Mouse (Mus musculus) liver, postnatal 0 days (tissue): Measurements from ENCODE around the gene Ccdc171. TPM values are rescaled to one million over a fixed set of nuclear protein-coding genes. Genes with fewer than 3 reads are reported as not detected.

Source experiments
- ATAC-seq: fragments of 200-750 bp; cut with Nextera tagmentation; 2 replicates; pipeline ENCODE4 v1.8.0; 2017; ENCODE audit warnings: mild to moderate bottlenecking, moderate library complexity
- DNase-seq: peaks from one replicate; pipeline ENCODE4 v3.0.0-alpha.2; 2016
- H3K27ac ChIP-seq: fragments of 300-500 bp; sonication (generic); 2 replicates; pipeline ENCODE4 v1.5.1; 2014; ENCODE audit warnings: antibody characterized with exemption, moderate library complexity, mild to moderate bottlenecking, low read depth
- H3K27me3 ChIP-seq: fragments of 300-500 bp; sonication (generic); 2 replicates; pipeline ENCODE4 v1.6.1; 2014; ENCODE audit warnings: low read length, control low read depth, mixed read lengths; ENCODE audit not compliant: insufficient read depth
- H3K36me3 ChIP-seq: fragments of 300-500 bp; sonication (generic); replicated peaks from 2 replicates; pipeline ENCODE4 v1.6.1; 2014; ENCODE audit warnings: mild to moderate bottlenecking, control low read depth, low read length, moderate library complexity, mixed read lengths; ENCODE audit not compliant: insufficient read depth
- H3K4me1 ChIP-seq: fragments of 300-500 bp; sonication (generic); 2 replicates; pipeline ENCODE4 v1.6.1; 2014; ENCODE audit warnings: antibody characterized with exemption, mild to moderate bottlenecking, control low read depth; ENCODE audit not compliant: insufficient read depth
- H3K4me2 ChIP-seq: fragments of 300-500 bp; sonication (generic); 2 replicates; pipeline ENCODE4 v1.6.1; 2014; ENCODE audit warnings: low read depth, mild to moderate bottlenecking, low read length, moderate library complexity, mixed read lengths
- H3K4me3 ChIP-seq: fragments of 300-500 bp; sonication (generic); 2 replicates; pipeline ENCODE4 v1.5.1; 2014; ENCODE audit warnings: low read depth, low read length
- H3K9ac ChIP-seq: fragments of 300-500 bp; sonication (generic); replicated peaks from 2 replicates; pipeline ENCODE4 v1.6.1; 2014; ENCODE audit warnings: mild to moderate bottlenecking, moderate library complexity
- H3K9me3 ChIP-seq: fragments of 300-500 bp; sonication (generic); 2 replicates; pipeline ENCODE4 v1.6.1; 2016; ENCODE audit warnings: mild to moderate bottlenecking, control low read depth, low read length, mixed read lengths
- CTCF ChIP-seq: sonication (generic); IDR thresholded peaks from 2 replicates; pipeline ENCODE4 v1.5.1; 2016; ENCODE audit warnings: antibody characterized with exemption, low read depth
- EP300 ChIP-seq: IDR thresholded peaks from 2 replicates; pipeline ENCODE4 v1.6.1; 2016; ENCODE audit warnings: antibody characterized with exemption, low read depth, mild to moderate bottlenecking
- WGBS: fragments of 180-500 bp; shearing (Covaris S2); extraction: QIAGEN DNeasy Blood & Tissue Kit; methylation state at CpG from one replicate; pipeline ENCODE4 v1.1.7; 2014; ENCODE audit not compliant: insufficient replicate concordance; 5-methylcytosine and 5-hydroxymethylcytosine counted together
- polyA plus RNA-seq: library from polyadenylated mRNA; unstranded; fragments of >200 nt; fragmentation: Nextera tagmentation; extraction: Ambion mirVana; gene quantifications from 2 replicates; pipeline ENCODE4 v1.2.1, GENCODE M21; 2015

The Ccdc171 gene
- polyA plus RNA-seq, 1 experiment from 2014 or later = 0.60 TPM

DNA sequence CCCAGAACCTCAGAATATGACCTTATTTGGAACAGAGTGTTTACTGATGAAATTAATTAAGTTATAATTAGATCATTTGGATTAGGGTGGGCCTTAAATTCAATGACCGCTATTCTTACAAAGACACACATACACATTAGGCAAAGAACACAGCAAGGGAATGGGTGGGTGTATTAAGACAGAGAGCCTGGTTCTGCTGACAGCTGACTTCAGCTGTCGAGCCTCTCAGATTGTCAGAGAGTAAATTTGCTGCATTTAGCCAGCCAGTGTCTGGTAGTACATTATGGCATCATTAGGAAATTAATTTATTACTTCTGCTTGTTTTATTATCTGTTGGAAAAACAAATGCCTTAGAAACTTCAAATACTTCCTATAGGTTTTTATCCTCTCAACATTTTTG is 313.7 kb downstream of the Ccdc171 start:
- Histone ChIP-seq H3K36me3 (no peaks in the 10 kb centered on the region), H3K9ac (no peak overlapping the region), H3K4me2 (no peak overlapping the region), H3K9me3 (no peaks in the 10 kb centered on the region), H3K27me3 (no peaks in the 10 kb centered on the region), H3K4me1 (no peaks in the 10 kb centered on the region), H3K27ac (no peak overlapping the region), H3K4me3 (no peak overlapping the region)
- TF ChIP-seq CTCF (no peak), EP300 (no peak)
- no peak for DNase-seq
- ATAC-seq = no peak
- WGBS = 76% methylated on average over 2 of the region's 2 CpGs

DNA sequence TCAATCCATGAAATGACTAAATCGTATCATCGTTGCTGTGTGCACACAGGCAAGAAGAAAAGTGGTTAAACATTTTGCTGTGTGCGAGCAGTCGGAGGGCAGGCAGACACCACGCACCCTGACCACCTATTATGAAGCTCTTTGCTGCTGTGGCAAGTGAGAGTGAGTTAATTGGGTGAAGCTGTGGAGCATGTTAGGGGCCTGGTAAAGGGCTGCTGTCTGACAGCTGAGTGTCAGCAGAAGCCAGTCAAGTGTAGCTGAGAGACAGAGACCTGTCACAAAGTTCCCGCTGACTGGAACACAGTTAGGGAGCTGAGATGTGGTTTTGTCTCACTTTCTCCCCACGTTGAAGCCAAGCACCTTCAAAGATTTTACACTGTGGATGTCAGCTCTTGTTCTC is 321.0 kb downstream of the Ccdc171 start:
- H3K4me1 ChIP-seq = no peaks in the 10 kb centered on the region
- no peaks in the 10 kb centered on the region for H3K36me3 ChIP-seq
- TF ChIP-seq CTCF = no peak
- no peak for TF ChIP-seq EP300
- no peak overlapping the region for H3K9ac ChIP-seq
- H3K27ac ChIP-seq = no peak overlapping the region
- no peak for ATAC-seq
- WGBS = 76% methylated on average over 7 of the region's 7 CpGs
- H3K4me2 ChIP-seq = no peak overlapping the region
- no peak for DNase-seq
- H3K9me3 ChIP-seq = no peaks in the 10 kb centered on the region
- no peak overlapping the region for H3K4me3 ChIP-seq
- H3K27me3 ChIP-seq = no peaks in the 10 kb centered on the region

DNA sequence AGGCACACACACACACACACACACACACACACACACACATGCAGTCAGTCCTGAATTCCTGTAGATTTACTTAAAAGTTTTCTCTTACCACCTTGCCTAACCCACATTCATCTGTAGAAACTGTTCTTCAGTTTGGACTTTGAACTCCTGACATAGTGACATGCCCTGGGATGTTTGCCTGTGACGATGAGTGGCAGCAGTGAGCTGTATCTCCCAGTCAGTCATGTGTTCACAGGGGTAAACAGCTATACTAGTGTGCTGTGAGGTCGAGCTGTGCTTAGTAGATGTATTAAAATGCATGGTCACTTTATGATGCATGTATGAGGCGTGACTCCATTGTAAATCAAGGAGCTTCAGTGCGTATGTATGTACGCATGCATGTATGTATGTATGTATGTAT is 328.5 kb downstream of the Ccdc171 start:
- no peak overlapping the region for H3K4me3 ChIP-seq
- ATAC-seq (peak; percentile 88), DNase-seq (no peak)
- no peak overlapping the region for H3K27ac ChIP-seq
- no peak overlapping the region for H3K4me2 ChIP-seq
- TF ChIP-seq CTCF = peak; percentile 30
- no peak for TF ChIP-seq EP300
- WGBS = 80% methylated on average over 5 of the region's 5 CpGs
- H3K36me3 ChIP-seq = no peaks in the 10 kb centered on the region
- H3K9me3 ChIP-seq = no peaks in the 10 kb centered on the region
- H3K9ac ChIP-seq = no peak overlapping the region
- no peaks in the 10 kb centered on the region for H3K4me1 ChIP-seq
- no peaks in the 10 kb centered on the region for H3K27me3 ChIP-seq

DNA sequence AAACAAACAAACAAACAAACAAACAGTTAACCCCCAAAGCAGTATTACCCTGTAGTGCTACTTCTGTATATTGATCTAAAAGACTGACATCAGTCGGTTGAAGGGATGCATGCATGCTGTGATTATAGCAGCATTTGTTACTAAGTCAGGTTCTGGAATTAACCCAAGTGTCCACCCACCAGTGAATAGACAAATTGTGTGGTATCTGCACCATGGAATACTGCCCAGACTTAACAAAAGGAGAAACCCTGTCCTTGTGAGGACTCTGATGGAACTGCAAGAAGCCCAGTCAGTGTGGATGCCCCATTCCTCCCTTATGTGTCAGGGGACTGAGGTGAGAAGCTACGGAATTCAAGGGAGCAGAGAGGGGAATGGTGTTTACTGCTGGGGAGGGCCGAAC is 336.4 kb downstream of the Ccdc171 start:
- no peaks in the 10 kb centered on the region for H3K4me1 ChIP-seq
- no peak for DNase-seq
- ATAC-seq = no peak
- no peaks in the 10 kb centered on the region for H3K27me3 ChIP-seq
- H3K4me3 ChIP-seq = no peak overlapping the region
- H3K9me3 ChIP-seq = no peaks in the 10 kb centered on the region
- H3K36me3 ChIP-seq = no peaks in the 10 kb centered on the region
- no peak overlapping the region for H3K4me2 ChIP-seq
- no peak overlapping the region for H3K27ac ChIP-seq
- 75% methylated on average over 3 of the region's 3 CpGs for WGBS
- TF ChIP-seq CTCF = no peak
- no peak for TF ChIP-seq EP300
- H3K9ac ChIP-seq = no peak overlapping the region

DNA sequence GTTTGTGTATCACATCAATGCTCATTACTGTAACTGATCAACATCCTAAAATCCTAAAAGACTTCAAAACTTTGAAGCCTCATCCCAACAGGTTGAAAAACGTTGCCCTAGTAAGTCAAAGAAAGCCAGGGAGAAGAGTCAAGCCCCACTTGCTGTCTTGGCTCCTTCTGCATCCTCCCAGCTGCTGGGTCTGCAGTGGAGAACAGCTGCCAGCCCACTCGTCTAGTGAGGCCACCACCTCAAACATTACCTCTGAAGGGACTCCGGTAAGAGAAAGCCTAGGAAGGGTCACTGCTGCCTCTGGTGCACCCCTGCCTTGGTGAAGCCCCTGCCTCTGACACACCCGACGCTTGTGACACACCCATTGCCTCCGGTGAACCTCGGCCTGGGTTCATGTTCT is 336.9 kb downstream of the Ccdc171 start:
- H3K36me3 ChIP-seq = no peaks in the 10 kb centered on the region
- no peaks in the 10 kb centered on the region for H3K27me3 ChIP-seq
- no peak overlapping the region for H3K4me2 ChIP-seq
- TF ChIP-seq CTCF = no peak
- TF ChIP-seq EP300 = no peak
- H3K9me3 ChIP-seq = no peaks in the 10 kb centered on the region
- H3K4me1 ChIP-seq = no peaks in the 10 kb centered on the region
- no peak overlapping the region for H3K27ac ChIP-seq
- no peak for DNase-seq
- 72% methylated on average over 7 of the region's 7 CpGs for WGBS
- no peak overlapping the region for H3K9ac ChIP-seq
- no peak for ATAC-seq
- no peak overlapping the region for H3K4me3 ChIP-seq

DNA sequence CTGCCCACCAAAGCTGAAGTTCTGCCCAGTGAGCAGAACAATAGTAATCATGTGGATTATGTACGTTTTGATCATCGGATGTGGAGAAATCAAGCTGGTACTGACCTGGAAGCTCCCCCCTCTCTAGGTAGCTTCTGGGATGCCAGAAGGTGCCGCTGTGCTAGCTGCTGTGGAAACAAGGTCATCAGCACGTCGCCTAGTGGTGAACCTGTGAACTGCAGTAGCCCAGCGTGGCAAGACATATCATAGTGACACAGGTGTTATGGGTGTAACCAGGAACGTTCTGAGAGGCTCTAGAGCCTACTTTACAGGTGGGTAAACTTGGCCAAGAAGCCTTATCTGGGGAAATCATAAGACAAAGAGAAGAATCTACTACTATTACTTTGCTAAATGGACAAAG is 351.3 kb downstream of the Ccdc171 start:
- no peak for TF ChIP-seq EP300
- peak; percentile 39 for TF ChIP-seq CTCF
- Histone ChIP-seq H3K4me2 (no peak overlapping the region), H3K9me3 (no peaks in the 10 kb centered on the region), H3K27ac (no peak overlapping the region), H3K4me1 (no peaks in the 10 kb centered on the region), H3K27me3 (no peaks in the 10 kb centered on the region), H3K9ac (no peak overlapping the region), H3K36me3 (no peaks in the 10 kb centered on the region), H3K4me3 (no peak overlapping the region)
- DNase-seq = no peak
- WGBS = 59% methylated on average over 7 of the region's 7 CpGs
- ATAC-seq = no peak

DNA sequence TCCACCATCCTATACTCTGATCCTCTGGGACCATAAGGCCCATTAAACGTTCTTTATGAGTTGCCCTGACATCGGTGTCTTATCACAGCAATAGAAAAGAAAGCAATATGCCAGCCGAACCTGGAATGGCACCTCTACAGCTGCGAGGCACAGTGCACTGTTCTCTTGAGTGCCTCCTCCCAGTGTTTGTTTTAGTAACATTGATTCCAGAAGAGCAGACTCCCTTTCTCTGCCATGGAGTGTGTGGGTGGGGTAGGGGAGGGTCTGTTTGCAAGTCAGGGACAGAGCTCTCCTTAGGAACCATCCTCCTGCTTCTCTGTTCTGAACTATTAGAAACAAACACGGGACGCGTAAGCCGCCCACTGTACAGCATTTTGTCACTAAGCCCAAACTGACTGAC is 352.9 kb downstream of the Ccdc171 start:
- Histone ChIP-seq H3K9ac (no peak overlapping the region), H3K27me3 (no peaks in the 10 kb centered on the region), H3K4me3 (no peak overlapping the region), H3K4me1 (no peaks in the 10 kb centered on the region), H3K36me3 (no peaks in the 10 kb centered on the region), H3K4me2 (no peak overlapping the region), H3K9me3 (no peaks in the 10 kb centered on the region), H3K27ac (no peak overlapping the region)
- TF ChIP-seq EP300 (no peak), CTCF (no peak)
- DNase-seq = no peak
- 68% methylated on average over 8 of the region's 8 CpGs for WGBS
- ATAC-seq = no peak
